Mouse (Mus musculus) limb, embryonic 11.5 days (tissue): ENCODE results near the gene Cox19. TPM values are rescaled to one million over a fixed set of nuclear protein-coding genes. Genes with fewer than 3 reads are reported as not detected.

Source experiments
- ATAC-seq: fragments of 200-750 bp; cut with Nextera tagmentation; 2 replicates; pipeline ENCODE4 v1.8.0; 2017; ENCODE audit warnings: low read depth; ENCODE audit not compliant: insufficient number of reproducible peaks, low FRiP score, low TSS enrichment
- DNase-seq: peaks from one replicate; pipeline ENCODE4 v3.0.0-alpha.2; 2015; ENCODE audit warnings: low spot score
- H3K27ac ChIP-seq: fragments of 300-500 bp; sonication (generic); replicated peaks from 2 replicates; pipeline ENCODE4 v1.5.1; 2014; ENCODE audit warnings: low read depth, mild to moderate bottlenecking, low read length
- H3K27me3 ChIP-seq: fragments of 300-500 bp; sonication (generic); 2 replicates; pipeline ENCODE4 v1.6.1; 2014; ENCODE audit warnings: mild to moderate bottlenecking, low read length, mixed read lengths; ENCODE audit not compliant: control insufficient read depth, insufficient read depth
- H3K36me3 ChIP-seq: fragments of 300-500 bp; sonication (generic); 2 replicates; pipeline ENCODE4 v1.6.1; 2014; ENCODE audit warnings: mild to moderate bottlenecking, low read length, moderate library complexity, mixed read lengths; ENCODE audit not compliant: control insufficient read depth, insufficient read depth
- H3K4me1 ChIP-seq: fragments of 300-500 bp; sonication (generic); 2 replicates; pipeline ENCODE4 v1.6.1; 2014; ENCODE audit warnings: low read length, mixed read lengths; ENCODE audit not compliant: control insufficient read depth, insufficient read depth
- H3K4me2 ChIP-seq: fragments of 300-500 bp; sonication (generic); 2 replicates; pipeline ENCODE4 v1.6.1; 2014; ENCODE audit warnings: low read depth, mild to moderate bottlenecking, moderate library complexity; ENCODE audit not compliant: severe bottlenecking
- H3K4me3 ChIP-seq: fragments of 300-500 bp; sonication (generic); 2 replicates; pipeline ENCODE4 v1.5.1; 2014; ENCODE audit warnings: low read depth, low read length
- H3K9ac ChIP-seq: fragments of 300-500 bp; sonication (generic); 2 replicates; pipeline ENCODE4 v1.6.1; 2014; ENCODE audit warnings: mild to moderate bottlenecking, low read length
- H3K9me3 ChIP-seq: fragments of 300-500 bp; sonication (generic); 2 replicates; pipeline ENCODE4 v1.6.1; 2016; ENCODE audit warnings: low read length; ENCODE audit not compliant: control insufficient read depth
- WGBS: fragments of 180-500 bp; shearing (Covaris S2); extraction: QIAGEN DNeasy Blood & Tissue Kit; methylation state at CpG from one replicate; pipeline ENCODE4 v1.1.7; 2014; 5-methylcytosine and 5-hydroxymethylcytosine counted together
- polyA plus RNA-seq: library from polyadenylated mRNA; unstranded; fragments of >200 nt; fragmentation: Nextera tagmentation; extraction: Ambion mirVana; gene quantifications from 2 replicates; pipeline ENCODE4 v1.2.1, GENCODE M21; 2014

Cox19 gene
- polyA plus RNA-seq, 1 experiment from 2014 or later = 120 TPM

- H3K36me3 ChIP-seq = no peaks in the 10 kb centered on the region
- H3K9me3 ChIP-seq = no peaks in the 10 kb centered on the region
- no peak overlapping the region; the same call in 1 of the 2 replicates for H3K27ac ChIP-seq
- H3K4me1 ChIP-seq = peaks cover 7% of the 10 kb centered on the region; the same call in 1 of the 2 replicates
- 59% methylated on average over 21 of the region's 21 CpGs for WGBS
- no peaks in the 10 kb centered on the region for H3K27me3 ChIP-seq
- peak overlapping the region; percentile 7; the same call in 1 of the 2 replicates for H3K4me2 ChIP-seq
- ATAC-seq (no peak), DNase-seq (no peak)
- H3K4me3 ChIP-seq = no peak overlapping the region; the same call in 1 of the 2 replicates
- H3K9ac ChIP-seq = no peak overlapping the region
These were observed 27.9 kb upstream of the Cox19 start for GRCm38 (mm10) chr5:139378986-139379629.

GRCm38 (mm10) chr5:139378271-139378556, 27.0 kb upstream of the Cox19 start:
- WGBS = 95% methylated on average over 7 of the region's 7 CpGs
- Histone ChIP-seq H3K4me2 (no peak overlapping the region), H3K36me3 (no peaks in the 10 kb centered on the region), H3K27ac (no peak overlapping the region), H3K4me3 (no peak overlapping the region), H3K9me3 (no peaks in the 10 kb centered on the region), H3K4me1 (peaks cover 7% of the 10 kb centered on the region; the same call in 1 of the 2 replicates), H3K27me3 (no peaks in the 10 kb centered on the region), H3K9ac (no peak overlapping the region)
- ATAC-seq (no peak), DNase-seq (no peak)

- no peaks in the 10 kb centered on the region for H3K36me3 ChIP-seq
- no peak within 1 kb of the TSS for H3K9ac ChIP-seq
- H3K4me3 ChIP-seq = no peak within 1 kb of the TSS
- no peak for ATAC-seq
- H3K27me3 ChIP-seq = no peaks in the 10 kb centered on the region
- no peak within 1 kb of the TSS for H3K27ac ChIP-seq
- H3K4me1 ChIP-seq = peaks cover 7% of the 10 kb centered on the region; the same call in 1 of the 2 replicates
- no peak within 1 kb of the TSS for H3K4me2 ChIP-seq
- 78% methylated on average over 18 of the region's 18 CpGs for WGBS
- no peaks in the 10 kb centered on the region for H3K9me3 ChIP-seq
- DNase-seq = no peak
These were observed 26.5 kb upstream of the Cox19 start, which contains the start of gene Gpr146 for GRCm38 (mm10) chr5:139377468-139378270. TSS of gene Gpr146 (plus strand) at chr5:139377697.

- Histone ChIP-seq H3K9me3 (no peaks in the 10 kb centered on the region), H3K27me3 (no peaks in the 10 kb centered on the region), H3K4me2 (no peak overlapping the region), H3K36me3 (no peaks in the 10 kb centered on the region), H3K4me3 (no peak overlapping the region), H3K4me1 (peaks cover 19% of the 10 kb centered on the region), H3K27ac (no peak overlapping the region), H3K9ac (no peak overlapping the region)
- ATAC-seq = no peak
- WGBS = 83% methylated on average over 2 of the region's 2 CpGs
- no peak for DNase-seq
These were observed 23.6 kb upstream of the Cox19 start for GRCm38 (mm10) chr5:139374841-139375240.

- Histone ChIP-seq H3K9me3 (no peaks in the 10 kb centered on the region), H3K9ac (no peak overlapping the region), H3K4me1 (peaks cover 15% of the 10 kb centered on the region), H3K27me3 (no peaks in the 10 kb centered on the region), H3K27ac (no peak overlapping the region), H3K4me2 (no peak overlapping the region), H3K36me3 (no peaks in the 10 kb centered on the region), H3K4me3 (no peak overlapping the region)
- ATAC-seq = no peak
- no peak for DNase-seq
- WGBS = 86% methylated on average over 6 of the region's 6 CpGs
These were observed 22.7 kb upstream of the Cox19 start for GRCm38 (mm10) chr5:139373889-139374444.

GRCm38 (mm10) chr5:139373126-139373525, 21.9 kb upstream of the Cox19 start:
- H3K27ac ChIP-seq = no peak overlapping the region
- no peak overlapping the region for H3K4me3 ChIP-seq
- H3K9me3 ChIP-seq = no peaks in the 10 kb centered on the region
- H3K4me1 ChIP-seq = peaks cover 12% of the 10 kb centered on the region
- WGBS = 84% methylated on average over 3 of the region's 3 CpGs
- H3K27me3 ChIP-seq = no peaks in the 10 kb centered on the region
- DNase-seq (no peak), ATAC-seq (no peak)
- H3K36me3 ChIP-seq = no peaks in the 10 kb centered on the region
- H3K4me2 ChIP-seq = no peak overlapping the region
- no peak overlapping the region for H3K9ac ChIP-seq

GRCm38 (mm10) chr5:139371631-139372401, 20.6 kb upstream of the Cox19 start:
- no peaks in the 10 kb centered on the region for H3K9me3 ChIP-seq

GRCm38 (mm10) chr5:139371118-139371517, 19.9 kb upstream of the Cox19 start:
- H3K27me3 ChIP-seq = no peaks in the 10 kb centered on the region
- H3K4me1 ChIP-seq = peaks cover 12% of the 10 kb centered on the region
- DNase-seq (no peak), ATAC-seq (no peak)
- peak overlapping the region; percentile 52; the same call in 1 of the 2 replicates for H3K4me3 ChIP-seq
- H3K9me3 ChIP-seq = no peaks in the 10 kb centered on the region
- peak overlapping the region; percentile 92 for H3K9ac ChIP-seq
- 76% methylated on average over 5 of the region's 5 CpGs for whole genome bisulfite sequencing
- H3K36me3 ChIP-seq = no peaks in the 10 kb centered on the region
- peak overlapping the region; percentile 82 for H3K4me2 ChIP-seq
- no peak overlapping the region for H3K27ac ChIP-seq

More at GRCm38 (mm10) chr5:139371631-139372401, 20.6 kb upstream of the Cox19 start:
- Histone ChIP-seq H3K36me3 (no peaks in the 10 kb centered on the region), H3K27me3 (no peaks in the 10 kb centered on the region), H3K27ac (peak overlapping the region; percentile 73; the same call in 1 of the 2 replicates), H3K4me2 (peak overlapping the region; percentile 82), H3K4me3 (peak overlapping the region; percentile 52), H3K9ac (peak overlapping the region; percentile 92), H3K4me1 (peaks cover 12% of the 10 kb centered on the region)
- DNase-seq (peak; percentile 96), ATAC-seq (peak; percentile 93)
- 1% methylated on average over 39 of the region's 39 CpGs for WGBS
